Mouse (Mus musculus): Measurements from ENCODE around the gene Pck2.

Pck2 gene

GRCm38 (mm10) chr14:55598521-55599390 is 58.7 kb downstream of the Pck2 start:
- DNase-seq (ENCODE audit: low read depth, low spot score) = no peak

Data from ES-CJ7 (cell line).